Mouse (Mus musculus) skeletal muscle tissue, adult 2 months (tissue): ENCODE measurements around the gene Atp23.

ENCODE experiments used
- DNase-seq: peaks from one replicate; pipeline ENCODE4 v3.0.0-alpha.2; 2012; ENCODE audit warnings: low read depth, low spot score

The Atp23 gene

DNA sequence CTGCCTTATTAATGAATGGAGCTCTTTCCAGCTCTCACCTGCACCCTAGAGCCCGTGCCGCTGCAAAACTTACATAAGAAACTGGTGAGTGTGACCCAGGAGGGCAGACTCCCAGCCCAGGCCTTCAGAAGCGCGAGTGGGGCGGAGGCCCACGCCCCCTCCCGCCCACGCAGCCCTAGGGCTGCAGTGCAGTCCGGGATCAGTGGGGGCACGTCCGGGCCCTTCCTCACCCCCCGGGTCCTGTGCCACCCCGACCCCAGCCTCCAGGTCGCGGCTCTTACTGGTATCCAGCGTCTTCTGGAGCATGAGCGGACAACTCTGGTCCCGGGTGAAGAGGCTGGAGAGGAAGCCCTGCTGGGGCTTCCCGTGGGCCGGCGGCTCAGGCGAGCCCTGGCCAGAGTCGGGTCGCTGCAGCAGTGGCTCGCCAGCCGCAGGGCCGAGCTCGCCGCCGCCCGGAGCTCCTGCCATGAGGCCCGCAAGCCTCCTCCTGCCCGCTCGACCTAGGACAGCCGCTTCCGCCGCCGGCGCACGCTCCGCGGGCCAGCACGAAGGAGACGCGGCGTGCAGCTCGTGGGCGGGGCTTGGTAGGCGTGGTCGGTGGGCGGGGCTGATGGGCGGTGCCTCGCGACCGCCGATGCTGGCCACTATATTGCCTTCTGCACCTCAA, at the start of gene Atp23:
TSS of gene Atp23 (minus strand) at position 535 of the 667 bp plus-strand sequence.
- peak; percentile 70 for DNase-seq

DNA sequence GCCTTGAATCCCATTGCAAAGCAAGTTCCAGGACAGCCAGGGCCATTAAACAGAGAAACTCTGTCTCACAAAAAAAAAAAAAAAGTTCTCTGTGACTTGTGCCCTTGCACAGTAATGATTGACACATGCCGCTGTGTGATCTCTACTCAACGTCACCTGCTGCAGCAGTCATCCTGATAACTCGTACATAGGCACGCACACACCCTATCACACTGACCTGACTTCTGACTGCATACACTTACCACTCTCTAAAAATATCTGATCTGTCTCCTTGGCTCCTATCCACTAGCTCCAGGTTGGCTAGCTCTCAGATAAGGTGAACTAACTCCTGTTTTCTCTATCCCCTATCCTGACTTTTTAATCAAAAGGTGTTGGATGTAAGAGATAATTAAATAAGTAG, 49.4 kb upstream of the Atp23 start:
- DNase-seq = peak; percentile 78

DNA sequence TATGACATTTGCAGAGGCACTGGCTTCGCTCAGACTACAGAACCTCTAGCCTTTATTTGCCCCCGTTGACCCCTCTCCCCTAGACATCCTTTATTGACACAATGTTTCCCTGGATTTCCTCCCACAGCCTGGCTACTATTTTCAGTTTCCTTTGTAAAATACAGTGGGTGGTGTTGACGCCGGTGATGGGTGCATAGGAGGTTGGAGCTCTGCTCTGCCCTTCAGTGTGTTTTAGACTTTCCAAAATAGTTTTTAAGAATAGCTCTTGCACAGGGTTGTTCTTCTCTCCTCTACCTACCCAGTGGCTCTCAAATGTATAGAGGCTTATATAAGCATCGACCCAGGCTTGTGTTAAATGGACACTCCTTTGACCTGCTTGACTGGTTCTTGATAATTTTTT, 48.7 kb upstream of the Atp23 start:
- no peak for DNase-seq

DNA sequence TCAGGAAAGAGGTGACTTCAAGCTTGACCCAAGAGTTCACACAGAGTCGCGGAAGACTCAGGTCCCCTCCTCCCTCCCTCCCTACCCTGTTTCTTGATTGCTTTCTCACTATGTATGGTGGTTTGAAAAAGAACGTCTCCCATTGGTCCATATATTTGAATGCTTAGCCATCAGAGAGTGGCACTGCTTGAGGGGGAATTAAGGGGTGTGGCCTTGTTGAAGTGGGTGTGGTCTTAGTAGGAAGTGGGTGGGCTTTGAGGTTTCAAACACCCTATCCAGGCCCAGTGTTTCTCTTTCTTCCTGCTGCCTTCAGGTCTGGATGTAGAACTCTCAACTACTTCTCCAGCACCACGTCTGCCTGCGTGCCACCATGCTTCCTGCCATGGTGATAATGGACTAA, 44.4 kb upstream of the Atp23 start:
- DNase-seq = no peak

DNA sequence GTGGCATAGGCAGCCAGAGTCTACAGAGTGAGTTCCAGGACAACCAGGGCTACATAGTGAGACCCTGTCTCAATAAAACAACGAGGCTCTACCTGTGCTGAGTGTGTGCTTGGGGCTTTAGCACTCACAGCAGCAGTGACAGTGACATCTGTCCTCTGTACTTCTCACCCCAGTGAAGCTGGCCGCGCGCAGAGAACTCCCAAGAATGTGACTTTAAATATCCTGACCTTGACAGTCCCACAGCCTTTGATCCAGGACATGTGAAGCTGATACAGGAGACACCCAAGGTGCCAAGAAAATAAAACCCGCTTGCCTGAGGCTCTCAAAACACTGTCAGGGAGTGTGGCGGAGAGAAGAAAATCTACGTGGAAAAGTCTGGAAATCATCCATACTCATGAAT, 39.8 kb upstream of the Atp23 start:
- DNase-seq = peak; percentile 71

DNA sequence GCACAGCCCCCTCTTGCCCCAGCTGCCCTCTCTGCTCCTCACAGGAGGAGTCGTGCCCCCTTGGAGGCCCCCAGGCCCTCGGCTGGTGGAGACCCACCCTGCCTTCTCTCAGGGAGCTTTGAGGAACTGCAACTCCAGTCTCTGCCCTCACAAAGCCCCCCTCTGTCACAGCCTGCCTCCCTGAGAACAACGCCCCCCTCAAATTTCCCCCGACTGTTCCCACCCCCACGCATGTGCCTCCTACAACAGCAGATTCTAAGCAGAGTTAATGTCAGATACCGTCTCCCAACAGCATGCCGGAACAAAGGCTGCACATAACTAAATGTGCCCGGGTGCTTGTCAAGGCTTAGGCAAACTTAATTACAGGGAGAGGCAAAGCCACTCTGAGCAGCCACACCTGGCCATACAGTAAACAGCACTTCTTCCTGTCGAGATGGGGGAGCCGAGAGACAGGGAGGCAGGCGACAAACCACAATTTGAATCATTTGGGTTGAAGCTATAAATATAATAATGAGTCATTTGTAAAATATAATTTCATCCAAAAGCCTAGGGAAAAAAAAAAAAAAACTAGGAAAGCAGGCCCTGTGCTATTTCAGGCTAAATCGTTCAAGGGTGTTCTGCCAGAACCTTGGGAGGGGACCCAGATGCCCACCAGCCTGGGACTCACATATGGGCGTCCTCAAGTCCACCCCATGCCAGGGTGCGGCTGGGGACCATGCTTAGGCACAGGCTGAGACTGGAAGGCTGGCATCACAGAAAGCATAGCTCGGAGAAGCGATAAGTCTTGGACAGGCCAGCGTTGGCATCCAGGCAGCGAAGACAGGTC, 34.6 kb upstream of the Atp23 start:
- no peak for DNase-seq

DNA sequence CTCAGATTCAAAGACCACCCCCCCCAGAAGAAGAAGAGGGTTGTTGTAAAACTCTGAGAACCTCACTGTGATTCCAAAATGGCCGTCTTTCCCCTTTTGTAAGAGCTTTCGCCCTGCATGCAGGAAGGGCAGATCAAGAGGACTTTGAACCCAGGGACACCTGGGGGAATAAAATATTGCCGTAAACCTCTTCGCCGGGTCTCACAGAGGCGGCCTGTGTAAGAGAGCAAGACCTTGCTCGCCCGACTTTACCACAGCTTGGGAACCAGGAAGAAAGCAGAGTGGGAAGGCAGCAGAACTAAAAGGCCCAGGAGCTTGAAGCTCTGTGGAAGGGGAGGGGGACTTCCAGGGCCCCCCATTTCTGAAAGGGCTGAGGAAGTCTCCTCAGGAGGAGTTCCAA, 34.0 kb upstream of the Atp23 start:
- DNase-seq = no peak

DNA sequence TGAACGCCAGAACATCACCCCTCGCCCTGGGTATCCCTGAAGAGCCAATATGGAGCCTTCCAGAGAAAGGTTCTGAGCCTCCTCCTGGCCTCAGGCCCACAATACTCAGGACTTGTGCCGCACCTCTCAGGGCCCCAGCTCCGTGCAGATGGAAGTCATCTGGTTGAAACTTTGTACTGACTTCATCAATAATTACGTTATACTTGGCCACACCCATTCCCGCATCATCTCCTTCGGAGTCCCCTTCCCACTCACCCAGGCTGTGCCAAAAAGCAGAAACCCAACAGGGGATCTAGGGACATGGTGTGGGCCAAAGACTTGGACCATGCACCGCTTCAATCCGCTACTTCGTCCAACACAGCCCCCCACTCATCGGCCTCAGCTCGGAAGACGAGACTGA, 33.4 kb upstream of the Atp23 start:
- DNase-seq = no peak

DNA sequence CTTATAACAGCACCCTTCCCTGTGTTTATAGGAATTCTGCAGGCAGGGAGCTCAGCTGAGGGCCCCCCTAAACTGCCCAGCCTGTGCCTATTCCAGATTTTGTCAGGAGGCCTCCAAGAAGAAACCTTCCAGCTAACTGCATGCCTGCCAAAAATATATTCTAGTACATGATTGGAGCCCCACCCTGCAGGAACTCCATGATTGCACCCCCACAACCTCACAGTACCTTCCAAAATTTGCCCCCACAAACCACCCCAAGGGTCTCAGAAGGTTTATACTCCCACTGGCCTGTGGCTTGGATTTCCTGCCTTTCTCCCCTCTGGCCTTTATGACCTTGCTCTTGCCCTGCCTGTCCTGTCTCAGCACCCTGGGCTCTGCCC, 30.6 kb upstream of the Atp23 start:
- no peak for DNase-seq

DNA sequence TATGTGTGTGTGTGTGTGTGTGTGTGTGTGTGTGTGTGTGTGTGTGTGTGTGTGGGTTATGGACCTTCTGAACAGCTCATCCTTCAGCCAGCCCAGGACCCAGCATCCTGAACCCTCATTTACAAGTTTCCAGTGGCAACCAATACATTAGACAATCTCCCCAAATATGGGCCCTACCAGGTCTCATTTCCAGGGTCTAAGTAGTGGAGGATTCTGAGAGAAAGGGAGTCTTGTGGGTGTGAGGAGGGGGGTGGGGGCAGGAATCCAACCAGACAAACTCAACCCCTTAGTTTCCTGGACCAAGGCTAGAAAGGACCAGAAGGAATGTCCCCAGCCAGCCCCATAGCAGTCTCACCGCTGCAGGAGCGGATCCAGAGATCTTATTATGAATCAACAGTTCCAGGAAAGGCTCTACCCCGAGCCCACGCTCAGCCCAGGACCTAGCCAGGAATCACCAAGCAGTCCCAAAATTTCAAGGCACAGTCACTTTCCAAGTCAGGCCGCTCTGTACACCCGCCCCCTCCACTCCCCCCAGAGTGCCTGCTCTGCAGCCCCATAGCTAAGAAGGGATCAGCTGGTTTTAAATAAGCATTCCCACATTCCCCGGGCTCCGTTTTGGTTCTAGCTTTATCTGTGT, 30.1 kb upstream of the Atp23 start:
- peak; percentile 60 for DNase-seq

DNA sequence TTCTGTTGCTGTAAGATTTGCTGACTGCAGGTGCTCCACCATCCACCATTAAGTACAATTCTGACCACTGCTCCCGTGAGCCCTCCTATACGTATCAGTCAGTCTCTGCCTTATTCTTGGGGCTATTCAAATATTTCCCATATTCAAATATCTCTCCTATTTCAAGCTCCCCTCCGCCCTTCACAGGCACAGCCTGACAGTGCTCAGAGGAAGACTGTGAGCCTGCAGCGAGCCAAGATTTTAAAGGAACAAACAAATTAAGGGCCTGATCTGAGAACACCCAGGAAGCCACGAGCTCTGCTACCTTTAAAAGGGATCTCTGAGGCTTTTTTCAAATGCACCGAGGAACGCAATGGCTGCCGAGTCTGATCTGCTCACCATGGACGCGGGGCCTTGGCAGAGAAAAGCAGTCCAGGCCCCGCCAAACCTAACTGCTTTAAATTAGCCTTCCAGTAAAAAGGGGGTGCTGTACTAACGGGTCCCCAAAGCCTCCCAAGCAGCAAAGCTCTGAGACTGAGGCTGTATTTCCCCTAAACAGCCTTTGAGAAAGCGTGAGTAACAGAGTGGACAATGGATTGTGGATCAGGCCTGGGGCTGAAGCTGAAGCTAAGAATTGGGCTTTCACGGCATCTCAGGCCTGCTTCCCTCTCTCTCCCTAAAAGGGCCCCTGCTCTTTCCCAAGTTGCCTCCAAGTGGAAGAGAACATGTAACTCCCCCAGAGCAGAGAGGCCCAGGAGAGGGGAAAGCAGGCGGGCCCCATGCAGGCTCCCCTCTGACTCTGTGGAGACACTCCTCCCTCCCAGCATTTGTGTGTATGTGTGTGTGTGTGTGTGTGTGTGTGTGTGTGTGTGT, 29.3 kb upstream of the Atp23 start:
- DNase-seq = no peak

DNA sequence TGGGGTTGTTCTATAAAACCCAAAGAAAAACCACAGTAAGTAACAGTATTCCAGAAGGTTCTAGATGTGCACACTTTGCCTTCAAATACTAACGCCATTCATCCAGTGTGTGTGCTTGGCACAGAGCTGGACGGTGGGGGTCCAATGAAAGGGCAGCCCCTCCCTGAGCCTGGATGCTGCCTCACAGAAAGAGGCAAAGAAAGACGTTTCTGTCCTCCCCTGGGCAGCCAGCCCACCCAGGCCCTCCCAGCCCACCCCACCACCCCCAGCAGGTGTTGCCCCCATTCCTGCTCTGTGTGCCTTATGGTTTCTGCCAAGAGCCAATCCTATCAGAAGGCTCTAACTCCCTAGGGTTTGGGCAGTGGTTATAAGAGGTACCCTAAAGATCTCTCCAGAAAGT, 28.4 kb upstream of the Atp23 start:
- no peak for DNase-seq

DNA sequence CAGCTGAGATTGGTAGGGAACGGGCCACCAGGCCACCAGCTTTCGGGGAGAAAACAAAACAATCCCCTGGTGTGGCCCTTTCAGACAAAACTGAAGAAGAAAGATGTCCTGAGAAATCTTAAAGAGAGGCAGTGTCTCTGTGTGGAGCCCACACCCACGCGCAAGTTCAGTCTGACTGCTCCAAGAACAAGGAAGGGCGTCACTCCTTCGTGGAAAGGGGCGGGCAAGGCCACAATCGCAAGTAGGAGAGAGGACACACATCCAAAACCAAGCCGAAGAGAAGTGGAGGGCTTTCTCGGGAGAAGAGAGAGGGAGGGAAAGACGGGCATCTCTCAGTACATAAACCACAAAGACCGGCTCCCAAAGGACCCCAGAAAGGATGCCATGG, 27.7 kb upstream of the Atp23 start:
- DNase-seq = peak; percentile 77

DNA sequence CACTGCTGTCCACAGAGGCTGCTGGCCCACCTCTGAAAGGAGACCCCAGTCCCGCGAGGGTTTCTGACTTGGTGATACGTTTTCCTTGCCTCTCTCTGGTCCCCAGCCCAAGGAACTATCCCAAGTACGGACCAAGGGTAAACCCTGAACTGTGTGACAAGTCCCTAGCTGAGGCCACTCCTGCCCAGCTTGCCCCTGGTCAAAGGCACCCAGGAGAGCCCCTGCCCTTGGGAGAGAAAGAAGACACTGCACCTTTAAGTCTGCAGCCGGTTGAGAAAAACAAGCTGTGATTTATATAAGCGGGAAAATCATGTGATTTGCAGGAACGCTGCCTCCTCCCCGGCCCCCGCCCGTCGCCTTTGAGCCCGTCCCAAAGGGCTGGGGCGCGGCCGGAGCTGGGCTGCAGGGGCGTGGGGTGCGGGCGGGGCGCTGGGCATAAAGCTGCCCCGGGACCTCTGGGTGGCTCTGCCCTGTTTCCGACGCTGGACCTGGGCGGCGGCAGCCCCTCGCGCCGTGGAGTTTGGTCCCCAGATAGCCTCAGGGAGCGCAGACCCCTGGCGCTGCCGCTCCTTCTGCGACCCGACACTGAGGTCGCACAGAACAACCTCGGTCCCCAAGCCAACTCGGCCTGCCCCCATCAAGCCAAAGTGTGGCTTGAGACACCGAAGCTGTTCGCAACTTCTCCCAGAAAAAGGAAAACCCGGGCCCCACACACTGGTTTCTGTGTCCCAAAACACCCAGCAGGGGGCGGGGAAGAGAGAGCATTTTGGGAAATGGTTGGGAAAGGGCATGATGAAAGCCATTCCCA, 27.1 kb upstream of the Atp23 start:
- peak; percentile 92 for DNase-seq

DNA sequence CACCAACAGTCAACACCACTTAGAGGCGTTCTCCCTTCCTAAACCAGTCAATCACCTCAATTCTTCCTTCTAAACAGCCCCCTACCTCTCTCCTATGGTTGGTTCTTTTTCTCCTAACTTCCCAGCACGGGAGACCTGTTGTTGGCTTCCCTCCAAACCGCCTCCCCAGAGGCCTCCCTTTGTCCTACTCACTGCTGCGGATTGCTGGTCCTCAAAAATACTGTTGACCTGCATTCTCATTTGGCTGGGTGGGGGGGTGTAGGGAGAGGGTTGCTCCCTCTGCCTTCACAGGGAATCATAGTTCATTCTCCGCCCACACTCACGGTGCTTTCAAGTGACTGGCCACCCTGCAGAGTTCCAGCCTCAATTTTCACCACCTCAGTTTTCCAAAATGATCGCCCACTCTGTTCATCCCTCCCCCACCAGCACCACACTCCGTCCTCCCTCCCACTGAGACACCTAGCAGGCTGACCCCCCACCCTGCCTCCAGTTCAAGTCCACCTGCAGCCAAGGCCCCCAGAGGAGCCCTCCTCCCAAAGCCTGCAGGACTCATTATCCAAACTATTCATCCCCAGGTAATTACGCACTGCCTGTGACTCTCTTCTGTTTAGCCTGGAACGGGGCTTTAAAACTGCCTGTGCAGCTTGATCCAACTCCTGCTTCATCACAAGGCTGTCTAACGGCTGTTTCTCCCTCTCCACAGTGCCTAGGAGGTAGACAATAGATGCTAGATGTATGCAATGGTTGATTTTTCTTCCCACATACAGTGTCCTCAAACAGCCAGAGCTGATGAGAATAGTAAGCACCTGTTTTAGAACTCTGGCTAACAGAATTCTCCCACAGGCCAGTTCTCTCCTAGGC, 26.2 kb upstream of the Atp23 start:
- DNase-seq = no peak

DNA sequence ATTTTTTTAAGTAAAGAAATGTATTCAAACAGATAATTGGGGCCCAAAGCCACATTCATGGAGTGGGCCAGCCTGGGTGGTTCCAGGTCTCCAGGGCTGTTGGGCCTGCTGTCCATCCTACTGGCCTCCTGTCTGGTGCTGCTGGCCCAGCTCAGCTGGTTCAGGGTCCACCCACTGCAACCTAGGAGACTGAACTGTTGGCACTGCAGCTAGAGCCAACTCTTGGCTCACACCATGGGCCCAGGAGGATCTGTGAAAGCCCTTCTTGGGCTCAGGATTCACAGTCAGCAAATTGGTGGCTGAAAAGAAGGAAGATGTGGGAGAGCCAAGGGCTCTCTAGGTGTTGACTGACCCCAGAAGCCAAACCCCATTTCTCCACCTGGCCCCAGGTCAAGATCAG, 24.2 kb upstream of the Atp23 start:
- DNase-seq = no peak

DNA sequence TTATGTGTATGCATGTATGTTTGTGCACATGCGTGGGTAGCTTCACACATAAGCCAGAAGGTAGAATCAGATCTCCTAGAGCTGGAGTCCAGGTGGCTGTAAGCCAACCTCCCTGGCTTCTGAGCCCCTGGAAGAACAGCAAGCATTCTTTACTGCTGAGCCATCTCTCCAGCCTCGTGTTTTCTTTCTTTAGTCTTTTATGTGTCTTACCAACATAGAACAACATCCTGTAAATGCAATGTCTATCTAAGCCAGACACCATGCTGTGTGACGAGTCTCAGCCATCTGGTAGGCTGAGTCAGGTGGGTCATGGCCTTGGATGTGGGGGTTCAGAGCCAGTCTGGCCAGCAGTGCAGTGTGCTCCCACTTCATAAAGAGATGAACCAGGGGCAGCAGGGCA, 22.9 kb upstream of the Atp23 start:
- DNase-seq = peak; percentile 61

DNA sequence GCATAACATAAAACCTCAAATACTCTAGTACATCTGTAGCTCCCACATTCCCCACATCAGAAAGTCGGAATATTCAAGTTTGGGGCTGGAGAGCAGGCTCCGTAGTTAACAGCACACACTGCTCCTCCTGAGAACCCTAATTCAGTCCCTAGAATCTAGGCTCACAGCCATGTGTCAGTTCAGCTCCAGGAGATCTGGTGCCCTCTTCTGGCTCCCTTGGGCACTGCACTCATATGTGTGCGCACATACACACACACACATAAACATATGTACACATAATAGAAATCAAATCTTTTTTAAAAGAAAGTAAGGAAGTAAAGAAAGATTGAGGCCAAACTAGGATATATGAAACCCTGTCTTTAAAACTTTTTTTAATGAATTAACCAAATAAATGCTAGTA, 19.1 kb upstream of the Atp23 start:
- DNase-seq = no peak

DNA sequence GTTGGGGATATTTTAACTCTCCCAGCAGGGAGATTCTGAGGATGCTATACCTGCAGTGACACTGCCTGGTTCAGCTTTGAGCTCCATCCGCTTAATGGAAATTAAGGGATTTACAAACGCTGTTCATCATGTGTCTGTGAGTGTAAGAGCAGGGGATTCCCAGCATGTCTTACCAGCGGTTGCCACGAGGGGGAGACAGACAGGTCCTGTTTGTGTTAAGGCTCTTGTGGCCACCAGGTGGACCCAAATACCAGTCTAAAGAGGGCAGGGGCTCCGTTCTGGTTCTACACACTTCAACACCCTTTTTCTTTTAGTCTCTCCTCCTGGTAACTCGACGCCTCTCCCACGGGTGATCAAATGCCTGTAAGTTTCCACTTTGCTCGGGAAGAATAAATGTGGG, 17.9 kb upstream of the Atp23 start:
- DNase-seq = peak; percentile 94

DNA sequence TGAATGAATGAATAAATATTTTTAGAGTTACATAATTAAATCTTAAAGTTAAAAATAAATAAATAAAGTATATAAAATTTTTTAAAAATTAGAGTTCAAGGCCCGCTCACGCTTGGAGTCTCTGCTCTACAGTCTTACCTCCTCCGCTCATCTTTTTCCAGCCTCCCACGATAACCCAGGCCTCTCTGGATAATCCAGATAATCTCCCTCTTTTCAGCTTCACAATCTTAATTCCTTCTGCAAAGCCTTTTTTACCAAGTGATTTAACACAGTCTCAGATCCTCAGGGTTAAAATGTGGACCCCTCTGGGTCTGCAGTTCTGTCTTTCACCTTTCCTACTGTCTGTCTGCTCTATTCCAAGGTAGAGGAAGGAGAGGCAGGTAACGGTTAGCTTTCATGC, 13.1 kb upstream of the Atp23 start:
- DNase-seq = no peak
